9 mouse cellular contexts compared by ENCODE assay signal in the genomic region with DNA sequence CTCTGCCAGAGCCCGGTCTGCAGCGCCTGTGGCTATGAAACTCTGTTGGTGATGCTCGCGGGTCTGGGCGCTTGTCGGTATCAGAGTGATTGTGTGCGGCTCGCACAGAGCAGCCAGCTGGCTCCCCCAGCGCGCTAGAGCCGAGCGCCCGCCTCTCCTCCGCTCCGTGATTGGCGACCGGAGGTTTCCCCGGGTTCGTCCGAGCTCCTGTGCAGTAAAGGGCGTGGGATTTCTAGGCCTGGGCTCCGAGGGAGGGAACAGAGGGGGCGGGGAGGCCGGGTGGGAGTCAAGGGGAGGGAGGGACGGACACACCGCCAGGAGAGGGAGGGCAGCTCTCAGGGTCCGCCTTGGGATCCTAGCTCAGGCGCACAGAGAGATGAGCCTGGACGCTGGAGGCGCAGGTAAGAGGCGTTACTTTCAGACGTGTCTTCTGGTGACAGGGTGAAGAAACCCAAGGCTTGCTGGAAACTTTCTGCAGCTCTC. TPM values are rescaled to one million over a fixed set of nuclear protein-coding genes. Genes with fewer than 3 reads are reported as not detected.
DNase-seq lines count a peak whose midpoint lies in the region; ATAC-seq and TF ChIP-seq lines count a peak whose summit lies in the region.
"Had no signal": no experiment of that assay in that cellular context is flagged by ENCODE, and none has a peak within 500 bp of the region (broad histone marks: within the 10 kb centered on the region; RNA-seq: fewer than 3 reads in every experiment).

Gene Adamts18 (minus strand): TSS at position 86 of the 483 bp plus-strand sequence.

- H3K4me1 ChIP-seq in heart, embryonic 11.5 days (ENCODE audit: control insufficient read depth, insufficient read depth, low read length) = peaks cover 8% of the 10 kb centered on the region
- H3K4me1 ChIP-seq in ES-E14 (ENCODE audit: control insufficient read depth in 2 of 2, insufficient read depth in 2 of 2, low read length in 2 of 2, poor library complexity in 1 of 2) = no peaks in the 10 kb centered on the region
- H3K4me1 ChIP-seq in hindbrain, embryonic 16.5 days (ENCODE audit: control insufficient read depth, insufficient read depth, low read depth, low read length) = peaks cover 15% of the 10 kb centered on the region
- H3K4me1 ChIP-seq in liver, embryonic 15.5 days (replicated peaks) = no peaks in the 10 kb centered on the region
- peaks cover 9% of the 10 kb centered on the region for H3K4me1 ChIP-seq in stomach, embryonic 16.5 days (ENCODE audit: control insufficient read depth, insufficient read depth, low read length)

- intact Hi-C loops in heart, postnatal 10 days (cut with DNase I) = no loop called here

- DNase-seq in heart, postnatal 10 days = no peak
- DNase-seq in ES-E14 (ENCODE audit: low read depth, low spot score) = peak; percentile 48
- peak; percentile 68 for DNase-seq in embryo, embryonic 10.5 days (ENCODE audit: low spot score)
- no peak for DNase-seq in urinary bladder, postnatal 4 days (ENCODE audit: low spot score in 2 of 2)

- peak within 1 kb of the TSS; percentile 99 for H3K4me2 ChIP-seq in heart, embryonic 11.5 days
- H3K4me2 ChIP-seq in hindbrain, embryonic 16.5 days (ENCODE audit: low read length) = peak within 1 kb of the TSS; percentile 85
- peak within 1 kb of the TSS; percentile 15 for H3K4me2 ChIP-seq in liver, embryonic 15.5 days
- peak within 1 kb of the TSS; percentile 82 for H3K4me2 ChIP-seq in stomach, embryonic 16.5 days (ENCODE audit: low read depth, low read length)

- no peak within 1 kb of the TSS for H3K27ac ChIP-seq in heart, embryonic 11.5 days (ENCODE audit: low read depth, low read length)
- no peak within 1 kb of the TSS for H3K27ac ChIP-seq in ES-E14 (ENCODE audit: insufficient read depth, low read depth, low read length, poor library complexity, severe bottlenecking)
- H3K27ac ChIP-seq in hindbrain, embryonic 16.5 days (ENCODE audit: low read depth, low read length) = peak within 1 kb of the TSS; percentile 84
- no peak within 1 kb of the TSS for H3K27ac ChIP-seq in liver, embryonic 15.5 days (replicated peaks)
- H3K27ac ChIP-seq in stomach, embryonic 16.5 days (ENCODE audit: low read length) = no peak within 1 kb of the TSS

- H3K36me3 ChIP-seq in heart, embryonic 11.5 days (ENCODE audit: control insufficient read depth, insufficient read depth, low read length) = no peaks in the 10 kb centered on the region
- H3K36me3 ChIP-seq in ES-E14 (ENCODE audit: control insufficient read depth, insufficient read depth, low read length, poor library complexity, severe bottlenecking) = no peaks in the 10 kb centered on the region
- no peaks in the 10 kb centered on the region for H3K36me3 ChIP-seq in hindbrain, embryonic 16.5 days (ENCODE audit: control insufficient read depth, insufficient read depth, low read length)
- H3K36me3 ChIP-seq in liver, embryonic 15.5 days (replicated peaks) = no peaks in the 10 kb centered on the region
- no peaks in the 10 kb centered on the region for H3K36me3 ChIP-seq in stomach, embryonic 16.5 days (ENCODE audit: control insufficient read depth, insufficient read depth, low read length)

- H3K27me3 ChIP-seq in heart, embryonic 11.5 days (ENCODE audit: control insufficient read depth, insufficient read depth, low read length) = peaks cover 37% of the 10 kb centered on the region
- no peaks in the 10 kb centered on the region for H3K27me3 ChIP-seq in hindbrain, embryonic 16.5 days (replicated peaks; ENCODE audit: control insufficient read depth, insufficient read depth, low read length)
- H3K27me3 ChIP-seq in liver, embryonic 15.5 days = peaks cover 38% of the 10 kb centered on the region
- peaks cover 38% of the 10 kb centered on the region for H3K27me3 ChIP-seq in stomach, embryonic 16.5 days (ENCODE audit: control insufficient read depth, insufficient read depth, low read length)

- WGBS in heart, embryonic 11.5 days (ENCODE audit: insufficient replicate concordance) = 0% methylated on average over 32 of the region's 32 CpGs
- WGBS in hindbrain, embryonic 16.5 days = 0% methylated on average over 24 of the region's 32 CpGs
- WGBS in liver, embryonic 15.5 days (ENCODE audit: insufficient replicate concordance) = 1% methylated on average over 32 of the region's 32 CpGs
- 2% methylated on average over 32 of the region's 32 CpGs for WGBS in stomach, embryonic 16.5 days

- peak; percentile 52; the same call in 1 of the 2 replicates for ATAC-seq in heart, embryonic 11.5 days (replicated peaks; ENCODE audit: insufficient number of reproducible peaks, low FRiP score, low TSS enrichment)
- ATAC-seq in hindbrain, embryonic 16.5 days = peak; percentile 82
- no peak for ATAC-seq in liver, embryonic 15.5 days (ENCODE audit: insufficient read depth)
- ATAC-seq in stomach, embryonic 16.5 days (ENCODE audit: insufficient read depth, low FRiP score) = peak; percentile 67; the same call in 1 of the 2 replicates

- H3K9me3 ChIP-seq in heart, embryonic 11.5 days (replicated peaks; ENCODE audit: control insufficient read depth, low read length) = no peaks in the 10 kb centered on the region
- H3K9me3 ChIP-seq in ES-E14 (ENCODE audit: control insufficient read depth, insufficient read depth, low read depth, low read length) = no peaks in the 10 kb centered on the region
- H3K9me3 ChIP-seq in hindbrain, embryonic 16.5 days (ENCODE audit: control insufficient read depth, low read length) = peaks cover 6% of the 10 kb centered on the region
- no peaks in the 10 kb centered on the region for H3K9me3 ChIP-seq in liver, embryonic 15.5 days (replicated peaks)
- H3K9me3 ChIP-seq in stomach, embryonic 16.5 days (replicated peaks; ENCODE audit: control insufficient read depth, low read length) = peaks cover 6% of the 10 kb centered on the region; the same call in 1 of the 2 replicates

- in situ Hi-C loops in ES-E14 (cut with MboI; ENCODE audit: low sequenced_read_pairs in 2 of 2, unreplicated experiment in 2 of 2) = no loop called here

- peak within 1 kb of the TSS; percentile 60 for H3K9ac ChIP-seq in heart, embryonic 11.5 days (ENCODE audit: low read depth, low read length)
- 0 out of 2 replicates have a peak within 1 kb of the TSS, but pooled peaks have one; percentile 11 for H3K9ac ChIP-seq in ES-E14 (ENCODE audit: insufficient read depth, low read depth, low read length, poor library complexity, severe bottlenecking)
- H3K9ac ChIP-seq in hindbrain, embryonic 16.5 days (ENCODE audit: low read depth, low read length) = peak within 1 kb of the TSS; percentile 84
- H3K9ac ChIP-seq in liver, embryonic 15.5 days = no peak within 1 kb of the TSS
- H3K9ac ChIP-seq in stomach, embryonic 16.5 days (ENCODE audit: low read length) = peak within 1 kb of the TSS; percentile 58

- peak within 1 kb of the TSS; percentile 57 for H3K4me3 ChIP-seq in heart, embryonic 11.5 days (ENCODE audit: low read depth, low read length)
- peak within 1 kb of the TSS; percentile 75 to 76 for H3K4me3 ChIP-seq in ES-E14 (ENCODE audit: insufficient read depth in 1 of 2, low read depth in 1 of 2, low read length in 2 of 2, poor library complexity in 1 of 2, severe bottlenecking in 1 of 2)
- H3K4me3 ChIP-seq in hindbrain, embryonic 16.5 days (ENCODE audit: low read length) = peak within 1 kb of the TSS; percentile 72
- H3K4me3 ChIP-seq in liver, embryonic 15.5 days (replicated peaks) = no peak within 1 kb of the TSS
- peak within 1 kb of the TSS; percentile 51 for H3K4me3 ChIP-seq in stomach, embryonic 16.5 days (replicated peaks; ENCODE audit: low read length)

TF ChIP-seq in ES-E14, 5 proteins besides CTCF, POLR2A, EP300 and RAD21:
- no peak for TF ChIP-seq MAFK (IDR thresholded peaks at IDR 0.05; ENCODE audit: insufficient read depth, low read depth, low read length)
- no peak for TF ChIP-seq ZC3H11A (IDR thresholded peaks at IDR 0.05; ENCODE audit: borderline replicate concordance, low read depth, low read length)
- no peak for TF ChIP-seq HCFC1 (IDR thresholded peaks at IDR 0.05; ENCODE audit: borderline replicate concordance, insufficient read depth, low read length)
- TF ChIP-seq ZNF384 (IDR thresholded peaks at IDR 0.05; ENCODE audit: low read depth, low read length) = no peak
- no peak for TF ChIP-seq CHD2 (IDR thresholded peaks at IDR 0.05; ENCODE audit: low read depth, low read length)

RNA-seq across cellular contexts. Expression of gene Adamts18, which starts in this region (rescaled TPM):
- polyA plus RNA-seq in heart, embryonic 11.5 days (2014; fragmentation: Nextera tagmentation; extraction: Ambion mirVana) = 3.2 and 4.6 TPM in 2 replicates
- under 1 TPM in 1 of 2 experiments, not detected in 1; 0.10 TPM for total RNA-seq in heart, postnatal 10 days (2021)
- not detected in 2 replicates for total RNA-seq in ES-E14 (2012; rRNA removed)
- 2.9 and 3.5 TPM in 2 replicates for polyA plus RNA-seq in hindbrain, embryonic 16.5 days (2015; fragmentation: Nextera tagmentation; extraction: Ambion mirVana)
- polyA plus RNA-seq in liver, embryonic 15.5 days (2015; fragmentation: Nextera tagmentation; extraction: Ambion mirVana) = 0.02 and 0.18 TPM in 2 replicates
- polyA plus RNA-seq in stomach, embryonic 16.5 days (2015; fragmentation: Nextera tagmentation; extraction: Ambion mirVana) = 0.96 and 1.6 TPM in 2 replicates
- polyA plus RNA-seq: spleen, adult 2 months had no signal

Comparison
In these comparisons a context has a peak if more than half of its experiments do, and no peak if none do; other contexts are left out.
1. Peak in DNase-seq, H3K4me3 ChIP-seq and H3K9ac ChIP-seq in ES-E14; RNA of the gene not detected or under 1 TPM.
2. H3K4me2 ChIP-seq: peak in every context shown above with its lines; median percentile 99 in heart, embryonic 11.5 days; 85 in hindbrain, embryonic 16.5 days; 82 in stomach, embryonic 16.5 days; 15 in liver, embryonic 15.5 days.